Mouse (Mus musculus): ENCODE measurements around the gene Ccdc190. TPM values are rescaled to one million over a fixed set of nuclear protein-coding genes. Genes with fewer than 3 reads are reported as not detected.
A peak's percentile ranks its signal among the peaks of the same experiment; 100 is the strongest.

Gene Ccdc190
- total RNA-seq, 1 experiment = 0.40 TPM

DNA sequence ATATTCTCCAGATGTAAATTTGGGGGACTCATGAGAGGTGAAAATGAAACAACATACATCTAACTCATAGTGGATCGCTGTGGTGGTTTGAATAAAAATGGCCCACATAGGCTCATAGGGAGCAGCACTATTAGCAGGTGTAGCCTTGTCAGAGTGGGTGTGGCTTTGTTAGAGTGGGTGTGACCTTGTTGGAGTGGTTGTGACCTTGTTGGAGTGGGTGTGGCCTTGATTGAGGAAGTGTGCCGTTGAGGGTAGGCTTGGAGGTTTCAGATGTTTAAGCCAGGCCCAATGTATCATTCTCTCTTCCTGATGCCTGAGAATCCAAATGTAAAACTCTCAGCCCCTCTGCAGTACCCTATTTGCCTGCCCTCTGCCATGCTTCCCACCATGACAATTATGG is 34.5 kb upstream of the Ccdc190 start:
- peak; percentile 17 for DNase-seq (ENCODE audit: low read depth, low spot score)
- Histone ChIP-seq H3K4me1 (ENCODE audit: control insufficient read depth in 2 of 2, insufficient read depth in 2 of 2, low read length in 2 of 2, poor library complexity in 1 of 2) (no peaks in the 10 kb centered on the region), H3K36me3 (ENCODE audit: control insufficient read depth, insufficient read depth, low read length, poor library complexity, severe bottlenecking) (no peaks in the 10 kb centered on the region), H3K9ac (ENCODE audit: insufficient read depth, low read depth, low read length, poor library complexity, severe bottlenecking) (no peak overlapping the region), H3K27ac (ENCODE audit: insufficient read depth, low read depth, low read length, poor library complexity, severe bottlenecking) (no peak overlapping the region), H3K9me3 (ENCODE audit: control insufficient read depth, insufficient read depth, low read depth, low read length) (no peaks in the 10 kb centered on the region), H3K4me3 (ENCODE audit: insufficient read depth in 1 of 2, low read depth in 1 of 2, low read length in 2 of 2, poor library complexity in 1 of 2, severe bottlenecking in 1 of 2) (no peak overlapping the region)
- TF ChIP-seq CHD2 (IDR thresholded peaks at IDR 0.05; ENCODE audit: low read depth, low read length) = no peak
- TF ChIP-seq HCFC1 (IDR thresholded peaks at IDR 0.05; ENCODE audit: borderline replicate concordance, insufficient read depth, low read length) = no peak
- TF ChIP-seq ZC3H11A (IDR thresholded peaks at IDR 0.05; ENCODE audit: borderline replicate concordance, low read depth, low read length) = no peak
- in situ Hi-C loops (cut with MboI; ENCODE audit: low sequenced_read_pairs in 2 of 2, unreplicated experiment in 2 of 2) = no loop called here

DNA sequence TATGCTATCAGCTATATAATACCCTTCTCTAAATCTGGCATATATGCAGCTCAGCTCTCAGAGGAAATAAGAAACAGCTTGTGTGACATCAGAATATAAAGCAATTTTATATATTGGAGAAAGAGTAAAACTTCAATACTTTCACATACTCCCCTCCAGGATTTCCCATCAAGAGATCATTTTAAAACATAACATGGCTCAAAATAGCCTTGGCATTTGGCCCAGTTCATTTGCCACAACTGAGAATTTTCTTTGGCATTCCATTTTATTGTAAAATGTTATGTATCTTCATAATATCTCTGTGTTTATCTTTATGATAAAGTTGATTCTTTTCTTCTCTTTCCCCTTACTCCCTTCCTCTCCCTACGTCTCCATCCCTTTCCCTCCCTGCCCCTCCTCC is 32.8 kb upstream of the Ccdc190 start:
- no peaks in the 10 kb centered on the region for H3K4me1 ChIP-seq (ENCODE audit: control insufficient read depth in 2 of 2, insufficient read depth in 2 of 2, low read length in 2 of 2, poor library complexity in 1 of 2)
- no peak overlapping the region for H3K4me3 ChIP-seq (ENCODE audit: insufficient read depth in 1 of 2, low read depth in 1 of 2, low read length in 2 of 2, poor library complexity in 1 of 2, severe bottlenecking in 1 of 2)
- no peak overlapping the region for H3K27ac ChIP-seq (ENCODE audit: insufficient read depth, low read depth, low read length, poor library complexity, severe bottlenecking)
- no peak overlapping the region for H3K9ac ChIP-seq (ENCODE audit: insufficient read depth, low read depth, low read length, poor library complexity, severe bottlenecking)
- H3K9me3 ChIP-seq (ENCODE audit: control insufficient read depth, insufficient read depth, low read depth, low read length) = no peaks in the 10 kb centered on the region
- in situ Hi-C loops (cut with MboI; ENCODE audit: low sequenced_read_pairs in 2 of 2, unreplicated experiment in 2 of 2) = no loop called here
- no peak for TF ChIP-seq CHD2 (IDR thresholded peaks at IDR 0.05; ENCODE audit: low read depth, low read length)
- TF ChIP-seq ZNF384 (IDR thresholded peaks at IDR 0.05; ENCODE audit: low read depth, low read length) = no peak
- TF ChIP-seq HCFC1 (IDR thresholded peaks at IDR 0.05; ENCODE audit: borderline replicate concordance, insufficient read depth, low read length) = no peak
- TF ChIP-seq ZC3H11A (IDR thresholded peaks at IDR 0.05; ENCODE audit: borderline replicate concordance, low read depth, low read length) = no peak
- TF ChIP-seq MAFK (IDR thresholded peaks at IDR 0.05; ENCODE audit: insufficient read depth, low read depth, low read length) = no peak
- DNase-seq (ENCODE audit: low read depth, low spot score) = no peak
- no peaks in the 10 kb centered on the region for H3K36me3 ChIP-seq (ENCODE audit: control insufficient read depth, insufficient read depth, low read length, poor library complexity, severe bottlenecking)

DNA sequence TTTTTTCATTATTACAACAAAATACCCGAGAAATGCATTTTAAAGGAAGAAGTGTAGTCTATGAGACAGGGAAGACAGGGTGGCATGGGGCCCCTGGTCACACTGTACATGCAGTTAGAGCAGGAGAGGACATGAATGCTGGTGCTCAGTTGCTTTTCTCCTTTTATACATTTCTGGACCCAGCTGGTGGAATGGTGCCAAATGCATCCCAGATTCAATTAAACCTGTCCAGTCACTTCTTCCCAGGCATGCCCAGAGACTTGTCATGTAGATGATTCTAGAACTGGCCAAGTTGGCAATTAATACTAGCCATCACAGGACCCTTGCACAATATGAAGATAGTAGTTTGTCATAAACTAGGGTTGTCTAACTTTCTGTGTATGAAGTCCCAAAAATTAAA is 30.5 kb upstream of the Ccdc190 start:
- Histone ChIP-seq H3K9me3 (ENCODE audit: control insufficient read depth, insufficient read depth, low read depth, low read length) (no peaks in the 10 kb centered on the region), H3K4me1 (ENCODE audit: control insufficient read depth in 2 of 2, insufficient read depth in 2 of 2, low read length in 2 of 2, poor library complexity in 1 of 2) (no peaks in the 10 kb centered on the region), H3K36me3 (ENCODE audit: control insufficient read depth, insufficient read depth, low read length, poor library complexity, severe bottlenecking) (no peaks in the 10 kb centered on the region), H3K9ac (ENCODE audit: insufficient read depth, low read depth, low read length, poor library complexity, severe bottlenecking) (no peak overlapping the region), H3K27ac (ENCODE audit: insufficient read depth, low read depth, low read length, poor library complexity, severe bottlenecking) (no peak overlapping the region), H3K4me3 (ENCODE audit: insufficient read depth in 1 of 2, low read depth in 1 of 2, low read length in 2 of 2, poor library complexity in 1 of 2, severe bottlenecking in 1 of 2) (no peak overlapping the region)
- in situ Hi-C loops (cut with MboI; ENCODE audit: low sequenced_read_pairs in 2 of 2, unreplicated experiment in 2 of 2) = no loop called here
- DNase-seq (ENCODE audit: low read depth, low spot score) = no peak
- no peak for TF ChIP-seq MAFK (IDR thresholded peaks at IDR 0.05; ENCODE audit: insufficient read depth, low read depth, low read length)

DNA sequence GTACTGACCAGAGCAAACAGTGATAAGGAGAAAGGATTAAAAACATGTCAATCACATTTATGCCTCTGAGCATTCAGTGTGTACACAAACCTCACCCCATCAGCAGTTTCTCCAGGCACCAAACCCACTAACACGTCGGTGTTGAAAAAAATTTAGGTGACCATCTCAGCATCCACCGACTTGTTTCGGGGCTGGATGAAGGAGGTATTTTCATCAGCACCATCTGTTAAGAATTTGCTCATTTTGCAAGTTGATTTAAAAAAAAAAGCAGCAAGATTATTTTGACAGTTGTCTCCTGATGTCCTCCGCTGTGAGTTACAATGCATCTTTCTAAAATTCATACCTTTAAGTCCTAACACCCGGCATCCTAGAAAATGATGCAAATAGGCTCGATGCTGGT is 29.8 kb upstream of the Ccdc190 start:
- H3K27ac ChIP-seq (ENCODE audit: insufficient read depth, low read depth, low read length, poor library complexity, severe bottlenecking) = no peak overlapping the region
- TF ChIP-seq MAFK (IDR thresholded peaks at IDR 0.05; ENCODE audit: insufficient read depth, low read depth, low read length) (no peak), CHD2 (IDR thresholded peaks at IDR 0.05; ENCODE audit: low read depth, low read length) (no peak), HCFC1 (IDR thresholded peaks at IDR 0.05; ENCODE audit: borderline replicate concordance, insufficient read depth, low read length) (no peak), ZC3H11A (IDR thresholded peaks at IDR 0.05; ENCODE audit: borderline replicate concordance, low read depth, low read length) (no peak), ZNF384 (IDR thresholded peaks at IDR 0.05; ENCODE audit: low read depth, low read length) (no peak)
- in situ Hi-C loops (cut with MboI; ENCODE audit: low sequenced_read_pairs in 2 of 2, unreplicated experiment in 2 of 2) = no loop called here

DNA sequence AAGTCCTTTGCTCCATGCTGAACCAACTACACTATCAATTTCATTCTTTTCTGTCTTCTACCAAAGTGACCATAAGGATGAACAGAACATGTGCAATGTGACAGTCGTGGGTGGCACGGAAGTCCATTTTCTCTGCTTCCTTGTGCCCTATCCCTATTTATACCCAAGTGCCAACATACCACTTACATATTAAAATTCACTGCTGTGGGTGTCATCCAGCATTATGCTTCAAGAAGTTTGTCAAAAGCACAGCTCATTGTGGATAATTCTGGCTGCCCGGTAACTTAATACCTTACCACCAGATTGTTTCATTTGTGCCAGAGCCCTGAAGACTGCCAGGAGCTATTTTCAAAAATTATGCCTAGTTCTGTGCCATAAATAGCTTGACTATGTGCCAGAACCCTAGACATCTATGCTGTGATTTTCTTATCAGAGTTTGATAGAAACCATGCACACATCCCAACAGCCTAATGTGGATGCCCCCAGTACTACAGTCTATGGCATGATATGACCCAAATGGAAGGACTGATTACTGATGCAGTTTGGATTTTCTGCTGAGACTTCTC is 27.6 kb upstream of the Ccdc190 start:
- in situ Hi-C loops (cut with MboI; ENCODE audit: low sequenced_read_pairs in 2 of 2, unreplicated experiment in 2 of 2) = loop anchor here in 1 of 2 experiments (25.0 kb wide), 1 partner anchor 239 kb away; the partner anchor contains the start of gene Rgs5
- Histone ChIP-seq H3K4me3 (ENCODE audit: insufficient read depth in 1 of 2, low read depth in 1 of 2, low read length in 2 of 2, poor library complexity in 1 of 2, severe bottlenecking in 1 of 2) (no peak overlapping the region), H3K27ac (ENCODE audit: insufficient read depth, low read depth, low read length, poor library complexity, severe bottlenecking) (no peak overlapping the region), H3K4me1 (ENCODE audit: control insufficient read depth in 2 of 2, insufficient read depth in 2 of 2, low read length in 2 of 2, poor library complexity in 1 of 2) (no peaks in the 10 kb centered on the region), H3K9ac (ENCODE audit: insufficient read depth, low read depth, low read length, poor library complexity, severe bottlenecking) (no peak overlapping the region), H3K36me3 (ENCODE audit: control insufficient read depth, insufficient read depth, low read length, poor library complexity, severe bottlenecking) (no peaks in the 10 kb centered on the region), H3K9me3 (ENCODE audit: control insufficient read depth, insufficient read depth, low read depth, low read length) (no peaks in the 10 kb centered on the region)
- no peak for TF ChIP-seq ZNF384 (IDR thresholded peaks at IDR 0.05; ENCODE audit: low read depth, low read length)
- no peak for TF ChIP-seq CHD2 (IDR thresholded peaks at IDR 0.05; ENCODE audit: low read depth, low read length)
- TF ChIP-seq MAFK (IDR thresholded peaks at IDR 0.05; ENCODE audit: insufficient read depth, low read depth, low read length) = no peak
- TF ChIP-seq ZC3H11A (IDR thresholded peaks at IDR 0.05; ENCODE audit: borderline replicate concordance, low read depth, low read length) = no peak
- TF ChIP-seq HCFC1 (IDR thresholded peaks at IDR 0.05; ENCODE audit: borderline replicate concordance, insufficient read depth, low read length) = no peak
- DNase-seq (ENCODE audit: low read depth, low spot score) = no peak

More for the DNA sequence above, 29.8 kb upstream of the Ccdc190 start:
- no peak overlapping the region for H3K9ac ChIP-seq (ENCODE audit: insufficient read depth, low read depth, low read length, poor library complexity, severe bottlenecking)
- DNase-seq (ENCODE audit: low read depth, low spot score) = no peak
- no peaks in the 10 kb centered on the region for H3K4me1 ChIP-seq (ENCODE audit: control insufficient read depth in 2 of 2, insufficient read depth in 2 of 2, low read length in 2 of 2, poor library complexity in 1 of 2)
- no peak overlapping the region for H3K4me3 ChIP-seq (ENCODE audit: insufficient read depth in 1 of 2, low read depth in 1 of 2, low read length in 2 of 2, poor library complexity in 1 of 2, severe bottlenecking in 1 of 2)
- H3K9me3 ChIP-seq (ENCODE audit: control insufficient read depth, insufficient read depth, low read depth, low read length) = no peaks in the 10 kb centered on the region
- no peaks in the 10 kb centered on the region for H3K36me3 ChIP-seq (ENCODE audit: control insufficient read depth, insufficient read depth, low read length, poor library complexity, severe bottlenecking)

Data from ES-E14 (cell line).